18 mouse cellular contexts compared by ENCODE assay signal in the genomic region with DNA sequence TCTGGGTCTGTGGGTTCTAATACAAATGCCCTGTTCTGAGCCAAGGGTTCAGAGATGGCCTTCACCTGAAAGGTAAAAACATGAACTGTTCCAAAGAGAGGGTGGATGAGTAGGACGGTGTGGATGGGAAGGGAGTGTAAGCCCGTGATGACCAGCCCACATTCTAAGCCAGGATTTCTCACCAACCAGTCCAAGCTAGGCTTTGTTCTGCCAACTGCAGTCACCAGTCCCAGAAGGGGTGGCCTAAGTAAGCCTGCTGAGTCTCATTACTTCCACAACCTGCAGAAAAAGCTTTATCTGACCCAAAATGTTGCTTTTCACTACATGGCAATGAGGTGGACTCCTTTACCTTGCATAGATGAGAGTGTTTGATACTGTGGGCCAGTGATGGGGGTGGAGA. TPM values are rescaled to one million over a fixed set of nuclear protein-coding genes. Genes with fewer than 3 reads are reported as not detected.
A peak's percentile ranks its signal among the peaks of the same experiment; 100 is the strongest.
DNase-seq lines count a peak whose midpoint lies in the region; ATAC-seq and TF ChIP-seq lines count a peak whose summit lies in the region.
"Had no signal": no experiment of that assay in that cellular context is flagged by ENCODE, and none has a peak within 500 bp of the region (broad histone marks: within the 10 kb centered on the region; RNA-seq: fewer than 3 reads in every experiment).

No protein-coding gene starts in this region.

- H3K4me3 ChIP-seq in kidney, postnatal 0 days (replicated peaks; ENCODE audit: low read depth, low read length), result no peak overlapping the region
- peak overlapping the region; percentile 61 for H3K4me3 ChIP-seq in embryonic facial prominence, embryonic 10.5 days
- H3K4me3 ChIP-seq in hindbrain, embryonic 14.5 days (replicated peaks; ENCODE audit: low read length), result no peak overlapping the region
- H3K4me3 ChIP-seq in neural tube, embryonic 13.5 days, result peak overlapping the region; percentile 79

- DNase-seq in kidney, postnatal 0 days (ENCODE audit: low spot score), result no peak
- DNase-seq in kidney, postnatal 14 days, result no peak
- no peak for DNase-seq in embryonic facial prominence, embryonic 10.5 days (ENCODE audit: low spot score)
- no peak for DNase-seq in hindbrain, embryonic 14.5 days (ENCODE audit: low spot score)
- no peak for DNase-seq in ovary, adult 18-20 months (ENCODE audit: low spot score)
- no peak for DNase-seq in retina, postnatal 1 day
- DNase-seq: adrenal gland, postnatal 36 days; cerebellum, adult 9-10 months; kidney, adult 8-10 months; layer of hippocampus, postnatal 36 days; left cerebral cortex, postnatal 4 days; lung, adult 2 months; lung, postnatal 4 days; spleen, adult 18-20 months; thymus, adult 2 months had no signal

- H3K27me3 ChIP-seq in kidney, postnatal 0 days (ENCODE audit: insufficient read depth, low read length), result peaks cover 26% of the 10 kb centered on the region
- H3K27me3 ChIP-seq in embryonic facial prominence, embryonic 10.5 days (replicated peaks; ENCODE audit: low read depth, poor library complexity, severe bottlenecking), result peaks cover 77% of the 10 kb centered on the region
- H3K27me3 ChIP-seq in hindbrain, embryonic 14.5 days (ENCODE audit: control insufficient read depth, insufficient read depth, low read length), result no peaks in the 10 kb centered on the region
- peaks cover 8% of the 10 kb centered on the region; the same call in 1 of the 2 replicates for H3K27me3 ChIP-seq in neural tube, embryonic 13.5 days

- peaks cover 5% of the 10 kb centered on the region; the same call in 1 of the 2 replicates for H3K4me1 ChIP-seq in kidney, postnatal 0 days (replicated peaks; ENCODE audit: insufficient read depth, low read length)
- peaks cover 41% of the 10 kb centered on the region for H3K4me1 ChIP-seq in embryonic facial prominence, embryonic 10.5 days
- peaks cover 49% of the 10 kb centered on the region for H3K4me1 ChIP-seq in hindbrain, embryonic 14.5 days (replicated peaks; ENCODE audit: control insufficient read depth, insufficient read depth, low read length)
- peaks cover 91% of the 10 kb centered on the region for H3K4me1 ChIP-seq in neural tube, embryonic 13.5 days (replicated peaks)

- 90% methylated on average over 2 of the region's 2 CpGs for WGBS in kidney, postnatal 0 days
- WGBS in embryonic facial prominence, embryonic 10.5 days, result 67% methylated on average over 2 of the region's 2 CpGs
- WGBS in hindbrain, embryonic 14.5 days, result 35% methylated on average over 2 of the region's 2 CpGs
- WGBS in neural tube, embryonic 13.5 days, result 22% methylated on average over 2 of the region's 2 CpGs

- H3K27ac ChIP-seq in kidney, postnatal 0 days, result no peak overlapping the region
- H3K27ac ChIP-seq in embryonic facial prominence, embryonic 10.5 days (replicated peaks), result peak overlapping the region; percentile 83
- H3K27ac ChIP-seq in hindbrain, embryonic 14.5 days, result peak overlapping the region; percentile 88
- peak overlapping the region; percentile 95 for H3K27ac ChIP-seq in neural tube, embryonic 13.5 days (replicated peaks)

- no peak overlapping the region for H3K4me2 ChIP-seq in kidney, postnatal 0 days (ENCODE audit: low read length)
- H3K4me2 ChIP-seq in hindbrain, embryonic 14.5 days (replicated peaks), result peak overlapping the region; percentile 78
- H3K4me2 ChIP-seq in neural tube, embryonic 13.5 days, result peak overlapping the region; percentile 63

- H3K36me3 ChIP-seq in kidney, postnatal 0 days (ENCODE audit: insufficient read depth, low read length), result peaks cover 21% of the 10 kb centered on the region
- peaks cover 64% of the 10 kb centered on the region for H3K36me3 ChIP-seq in embryonic facial prominence, embryonic 10.5 days (replicated peaks)
- H3K36me3 ChIP-seq in hindbrain, embryonic 14.5 days (replicated peaks; ENCODE audit: control insufficient read depth, insufficient read depth), result peaks cover 22% of the 10 kb centered on the region
- H3K36me3 ChIP-seq in neural tube, embryonic 13.5 days, result peaks cover 18% of the 10 kb centered on the region; the same call in 1 of the 2 replicates

- H3K9ac ChIP-seq in kidney, postnatal 0 days (ENCODE audit: low read depth, low read length), result no peak overlapping the region
- H3K9ac ChIP-seq in hindbrain, embryonic 14.5 days, result peak overlapping the region; percentile 95
- peak overlapping the region; percentile 96 for H3K9ac ChIP-seq in neural tube, embryonic 13.5 days

- no peaks in the 10 kb centered on the region for H3K9me3 ChIP-seq in kidney, postnatal 0 days (replicated peaks; ENCODE audit: low read length)
- no peaks in the 10 kb centered on the region for H3K9me3 ChIP-seq in embryonic facial prominence, embryonic 10.5 days
- H3K9me3 ChIP-seq in hindbrain, embryonic 14.5 days (ENCODE audit: control insufficient read depth, low read length), result no peaks in the 10 kb centered on the region
- H3K9me3 ChIP-seq in neural tube, embryonic 13.5 days, result no peaks in the 10 kb centered on the region

- ATAC-seq in kidney, postnatal 0 days (replicated peaks; ENCODE audit: low FRiP score, low read depth), result 0 out of 2 replicates have a peak, but pooled peaks have one; percentile 10
- no peak for ATAC-seq in hindbrain, embryonic 14.5 days (ENCODE audit: low FRiP score)
- ATAC-seq in neural tube, embryonic 13.5 days (ENCODE audit: low read depth), result no peak
- ATAC-seq: forebrain, embryonic 16.5 days; inflammation-experienced regulatory T-cells, adult 6 months had no signal

- TF ChIP-seq CTCF in kidney, postnatal 0 days (IDR thresholded peaks at IDR 0.05; ENCODE audit: low read depth), result no peak

RNA-seq across cellular contexts. Expression of a gene that starts 24.2 kb away (rescaled TPM):
- 26.1 and 29.0 TPM in 2 replicates for polyA plus RNA-seq in kidney, postnatal 0 days (2015; fragmentation: Nextera tagmentation; extraction: Ambion mirVana)
- 18.0 and 23.7 TPM in 2 replicates for polyA plus RNA-seq in embryonic facial prominence, embryonic 10.5 days (2016; fragmentation: Nextera tagmentation; extraction: Ambion mirVana)
- polyA plus RNA-seq in hindbrain, embryonic 14.5 days (2014; fragmentation: Nextera tagmentation; extraction: Ambion mirVana), result 24.6 and 24.9 TPM in 2 replicates
- 19.0 and 22.8 TPM in 2 replicates for polyA plus RNA-seq in neural tube, embryonic 13.5 days (2015; fragmentation: Nextera tagmentation; extraction: Ambion mirVana)

RNA-seq across cellular contexts. Expression of a gene that starts 24.8 kb away (rescaled TPM):
- polyA plus RNA-seq in kidney, postnatal 0 days (2015; fragmentation: Nextera tagmentation; extraction: Ambion mirVana), result 10.2 and 10.3 TPM in 2 replicates
- polyA plus RNA-seq in embryonic facial prominence, embryonic 10.5 days (2016; fragmentation: Nextera tagmentation; extraction: Ambion mirVana), result 12.3 and 19.2 TPM in 2 replicates
- polyA plus RNA-seq in hindbrain, embryonic 14.5 days (2014; fragmentation: Nextera tagmentation; extraction: Ambion mirVana), result 15.9 and 19.1 TPM in 2 replicates
- polyA plus RNA-seq in neural tube, embryonic 13.5 days (2015; fragmentation: Nextera tagmentation; extraction: Ambion mirVana), result 24.8 and 25.5 TPM in 2 replicates

RNA-seq across cellular contexts. Expression of a gene that starts 41.7 kb away (rescaled TPM):
- 15.0 and 15.5 TPM in 2 replicates for polyA plus RNA-seq in kidney, postnatal 0 days (2015; fragmentation: Nextera tagmentation; extraction: Ambion mirVana)
- 10.1 and 11.2 TPM in 2 replicates for polyA plus RNA-seq in embryonic facial prominence, embryonic 10.5 days (2016; fragmentation: Nextera tagmentation; extraction: Ambion mirVana)
- 40.1 and 43.7 TPM in 2 replicates for polyA plus RNA-seq in hindbrain, embryonic 14.5 days (2014; fragmentation: Nextera tagmentation; extraction: Ambion mirVana)
- polyA plus RNA-seq in neural tube, embryonic 13.5 days (2015; fragmentation: Nextera tagmentation; extraction: Ambion mirVana), result 34.6 and 35.5 TPM in 2 replicates

RNA-seq across cellular contexts. Expression of a gene that starts 44.9 kb away (rescaled TPM):
- 33.1 and 36.9 TPM in 2 replicates for polyA plus RNA-seq in kidney, postnatal 0 days (2015; fragmentation: Nextera tagmentation; extraction: Ambion mirVana)
- polyA plus RNA-seq in embryonic facial prominence, embryonic 10.5 days (2016; fragmentation: Nextera tagmentation; extraction: Ambion mirVana), result 102 and 111 TPM in 2 replicates
- polyA plus RNA-seq in hindbrain, embryonic 14.5 days (2014; fragmentation: Nextera tagmentation; extraction: Ambion mirVana), result 49.0 and 63.5 TPM in 2 replicates
- 65.6 and 68.1 TPM in 2 replicates for polyA plus RNA-seq in neural tube, embryonic 13.5 days (2015; fragmentation: Nextera tagmentation; extraction: Ambion mirVana)

RNA-seq across cellular contexts. Expression of a gene that starts 55.8 kb away (rescaled TPM):
- 24.1 and 25.9 TPM in 2 replicates for polyA plus RNA-seq in kidney, postnatal 0 days (2015; fragmentation: Nextera tagmentation; extraction: Ambion mirVana)
- 60.7 and 65.1 TPM in 2 replicates for polyA plus RNA-seq in embryonic facial prominence, embryonic 10.5 days (2016; fragmentation: Nextera tagmentation; extraction: Ambion mirVana)
- 23.9 and 26.3 TPM in 2 replicates for polyA plus RNA-seq in hindbrain, embryonic 14.5 days (2014; fragmentation: Nextera tagmentation; extraction: Ambion mirVana)
- 32.0 and 37.7 TPM in 2 replicates for polyA plus RNA-seq in neural tube, embryonic 13.5 days (2015; fragmentation: Nextera tagmentation; extraction: Ambion mirVana)

Comparison
In these comparisons a context has a peak if more than half of its experiments do, and no peak if none do; other contexts are left out.
1. H3K4me3 ChIP-seq: peak in embryonic facial prominence, embryonic 10.5 days (single experiment) and neural tube, embryonic 13.5 days (single experiment); none in kidney, postnatal 0 days (single experiment) and hindbrain, embryonic 14.5 days (single experiment).